Mouse (Mus musculus) neutrophil, adult 5-6 weeks (primary cell): Measurements from ENCODE around the gene Traf5. TPM values are rescaled to one million over a fixed set of nuclear protein-coding genes. Genes with fewer than 3 reads are reported as not detected.

Experiments used
- ATAC-seq: fragments of 151-379, 151-347 bp; 2 replicates; pipeline ENCODE4 v1.8.0; 2017; ENCODE audit warnings: mild to moderate bottlenecking, moderate TSS enrichment; ENCODE audit not compliant: insufficient number of reproducible peaks, poor library complexity, low FRiP score, severe bottlenecking; ENCODE audit errors: extremely low read depth
- total RNA-seq: library from RNA; stranded (forward); fragments of 200-1000 nt; gene quantifications from 2 replicates; pipeline ENCODE4 v1.2.3, GENCODE M21; 2017

Traf5 gene
- total RNA-seq, 1 experiment from 2014 or later: 120 TPM

GRCm38 (mm10) chr1:192094451-192095170 is 2.3 kb upstream of the Traf5 start:
- peak; percentile 29; the same call in 1 of the 2 replicates for ATAC-seq

DNA sequence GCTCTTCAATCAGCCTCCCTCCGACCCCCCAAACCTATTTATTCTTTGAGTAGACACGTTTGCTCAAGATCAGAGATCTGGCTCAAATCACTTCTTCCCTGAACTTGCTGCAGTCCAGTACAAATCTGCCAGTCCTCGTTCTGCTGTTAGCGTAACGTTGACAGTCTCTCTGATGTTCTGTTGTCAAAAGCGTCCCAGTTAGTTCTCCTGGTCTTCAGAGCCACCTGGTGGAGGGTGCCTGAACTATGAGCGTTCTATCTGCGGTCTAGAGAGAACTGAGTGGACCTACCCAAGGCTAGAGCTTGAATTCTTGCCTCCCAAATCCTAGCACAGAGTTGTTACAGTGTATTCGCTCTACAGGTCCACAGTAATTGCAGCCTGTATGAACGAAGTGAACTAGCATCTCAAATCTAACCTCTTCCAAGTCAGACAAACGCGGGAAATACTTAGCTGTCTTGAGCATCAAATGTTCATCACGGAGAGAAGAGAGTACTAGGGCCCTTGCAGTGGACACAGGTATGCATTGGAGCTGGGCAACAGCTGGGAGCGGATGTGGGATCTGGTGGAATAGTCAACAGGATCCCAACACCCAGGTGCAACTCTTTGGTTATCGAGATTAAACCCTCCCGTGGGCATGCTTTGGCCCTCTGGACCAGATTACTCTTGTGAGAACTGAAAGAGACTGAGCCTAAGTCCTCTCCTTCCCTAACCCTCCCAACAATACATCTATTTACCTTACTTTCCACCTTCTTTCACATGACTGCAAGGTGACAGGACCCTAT is 711 bp upstream of the Traf5 start:
- ATAC-seq: peak; percentile 76

GRCm38 (mm10) chr1:192090689-192091567 is 1.4 kb downstream of the Traf5 start:
- no peak for ATAC-seq

GRCm38 (mm10) chr1:192090281-192090680 is 2.1 kb downstream of the Traf5 start:
- no peak for ATAC-seq

GRCm38 (mm10) chr1:192089208-192090166 is 2.9 kb downstream of the Traf5 start:
- peak; percentile 14 for ATAC-seq

- no peak for ATAC-seq
Measured at GRCm38 (mm10) chr1:192088011-192088410, 4.3 kb downstream of the Traf5 start.

GRCm38 (mm10) chr1:192087098-192087497 is 5.3 kb downstream of the Traf5 start:
- no peak for ATAC-seq

DNA sequence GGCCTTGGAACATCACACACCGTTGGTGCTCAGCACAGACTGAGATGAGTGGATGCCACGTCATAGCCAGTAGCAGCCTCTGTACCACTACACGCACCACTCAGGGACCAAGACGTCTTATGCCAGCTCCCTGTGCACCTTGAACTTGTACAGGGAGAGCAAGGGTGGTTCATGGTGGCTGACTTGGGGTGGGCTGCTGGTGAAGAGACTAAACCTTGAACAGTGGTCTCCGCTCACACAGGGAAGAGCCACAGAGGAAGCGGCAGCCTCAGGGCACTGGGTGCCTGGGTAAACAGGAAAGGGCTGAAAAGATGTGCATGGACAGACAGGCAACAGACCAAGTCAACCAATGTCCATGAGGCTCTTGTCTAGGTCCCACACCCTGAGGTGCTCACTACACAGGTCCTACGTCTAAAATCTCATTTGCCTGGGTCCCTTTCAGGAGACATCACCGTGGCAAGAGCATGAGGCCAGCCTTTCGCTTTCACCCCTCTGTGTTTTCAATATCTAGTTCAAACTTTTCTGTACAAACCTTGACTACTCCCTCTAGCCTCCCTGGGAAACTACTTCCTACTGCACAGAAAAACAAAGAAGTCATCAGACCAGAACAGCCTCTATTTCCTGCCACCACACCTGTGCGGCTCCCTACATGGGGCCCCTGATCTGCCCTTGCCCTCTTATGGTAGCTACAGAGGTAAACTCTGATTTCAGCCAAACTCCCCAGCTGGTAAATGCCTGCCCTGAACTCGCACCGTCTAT is 5.9 kb downstream of the Traf5 start:
- ATAC-seq: peak; percentile 48

DNA sequence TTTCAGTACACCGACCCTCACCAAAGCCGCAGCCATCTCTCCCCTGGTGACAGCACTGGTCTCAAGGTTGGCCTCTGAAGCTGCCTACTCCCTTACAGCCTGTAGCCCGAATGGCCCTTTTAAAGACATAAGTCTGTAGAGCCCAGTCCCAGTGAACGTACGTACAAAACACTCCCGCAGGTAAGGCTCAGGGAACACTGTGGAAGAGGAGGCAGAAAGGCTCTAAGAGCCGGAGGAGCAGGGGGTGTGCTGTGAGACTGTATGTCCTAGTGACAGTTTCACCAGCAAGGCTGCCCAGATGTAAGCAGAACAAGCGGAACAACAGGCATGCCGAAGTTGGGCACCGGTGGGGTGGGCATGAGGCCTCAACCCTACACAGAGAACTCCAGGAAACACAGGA is 7.1 kb downstream of the Traf5 start:
- ATAC-seq: no peak

DNA sequence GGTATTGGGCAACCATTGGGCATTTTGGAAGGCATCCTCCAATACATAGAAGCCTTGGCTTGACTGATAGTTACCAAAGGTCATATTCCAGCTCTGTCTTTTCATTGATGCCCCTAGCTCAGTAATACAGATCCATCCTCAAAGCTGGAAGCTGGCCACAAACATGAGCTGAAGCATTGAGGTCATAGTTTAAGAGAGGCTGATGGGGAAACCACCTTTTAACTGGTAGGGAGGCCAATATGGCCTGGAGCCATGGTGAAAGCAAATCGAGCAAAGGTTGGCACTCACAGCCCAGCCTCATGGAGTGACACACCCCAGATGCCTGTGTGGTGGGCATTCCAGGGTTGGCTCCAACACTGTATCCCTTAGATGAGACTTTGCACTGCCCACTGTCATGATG is 9.7 kb downstream of the Traf5 start:
- ATAC-seq: no peak

DNA sequence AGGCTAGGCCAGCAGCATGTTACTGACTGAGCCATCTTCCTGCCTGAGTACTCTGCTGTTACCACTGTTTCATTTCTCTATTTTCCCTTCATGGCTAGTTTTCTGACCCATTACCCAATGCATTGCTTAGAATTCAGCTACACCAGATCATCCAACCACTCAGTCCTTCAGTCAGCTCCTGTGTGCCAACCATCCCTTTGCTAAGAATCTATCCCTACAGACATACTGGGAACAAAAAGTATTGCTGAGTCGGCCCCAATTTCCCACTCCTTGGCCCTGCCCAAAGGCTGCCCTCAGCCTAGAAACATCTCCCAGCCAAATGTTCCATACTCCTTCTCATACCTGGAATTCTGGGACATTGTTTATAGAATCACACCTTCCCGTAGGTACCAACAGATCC is 11.2 kb downstream of the Traf5 start:
- ATAC-seq: no peak

DNA sequence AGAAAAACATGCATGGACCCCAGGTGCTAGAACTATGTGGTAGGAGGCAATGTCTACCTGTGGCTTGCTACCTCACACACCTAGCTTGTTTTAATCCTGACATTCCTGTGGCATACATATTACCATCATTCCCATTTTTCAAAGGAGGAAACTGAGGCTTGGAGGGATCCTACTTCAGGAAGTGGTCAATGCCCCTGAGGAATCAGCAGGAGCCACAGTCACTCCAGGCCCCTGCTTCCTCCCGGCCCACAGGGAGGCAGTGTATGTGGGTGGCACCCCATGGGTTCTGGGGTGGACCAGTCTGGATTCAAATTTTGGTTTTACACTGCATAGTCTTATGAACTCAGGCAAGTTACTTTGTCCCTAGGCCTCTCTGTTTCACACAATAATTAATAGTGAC is 13.2 kb downstream of the Traf5 start:
- no peak for ATAC-seq

- peak; percentile 84 for ATAC-seq
Measured at GRCm38 (mm10) chr1:192078406-192078805, 14.0 kb downstream of the Traf5 start.

DNA sequence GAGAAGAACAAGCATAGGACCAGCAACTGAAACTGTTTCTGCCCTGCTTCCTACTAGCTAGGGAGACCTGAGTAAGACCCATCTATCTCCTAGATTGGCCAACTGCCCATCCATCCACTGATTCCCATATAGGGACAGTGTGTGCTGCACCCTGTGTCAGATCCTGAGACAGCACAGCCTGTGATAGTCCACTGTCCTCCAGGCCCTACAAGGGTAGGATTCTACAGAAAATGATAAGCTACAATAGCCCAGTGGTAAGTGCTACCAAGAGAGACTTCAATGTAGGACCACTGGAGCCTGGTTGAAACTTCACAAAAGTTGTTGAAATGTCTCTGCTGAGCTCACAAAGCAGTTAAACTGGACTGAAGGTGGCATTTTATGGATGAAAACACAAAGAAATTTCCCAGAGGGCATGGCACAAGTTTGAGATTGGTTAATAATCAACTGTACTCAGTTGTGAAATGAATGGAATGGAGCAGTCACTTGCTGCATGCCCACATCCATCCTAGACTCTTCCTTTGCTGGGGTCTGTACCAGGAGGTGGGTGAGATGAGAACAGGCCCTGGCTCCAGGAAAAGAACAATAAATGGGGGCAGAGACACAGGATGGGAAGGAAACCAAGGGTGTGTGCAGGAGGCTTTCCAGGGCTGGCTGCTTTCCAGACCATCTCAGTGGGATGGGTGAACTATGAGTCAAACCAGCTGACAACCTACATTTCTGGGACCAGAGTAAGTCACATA is 15.4 kb downstream of the Traf5 start:
- no peak for ATAC-seq

GRCm38 (mm10) chr1:192076101-192076500 is 16.3 kb downstream of the Traf5 start:
- no peak for ATAC-seq

- ATAC-seq: no peak
Measured at GRCm38 (mm10) chr1:192074824-192075223, 17.5 kb downstream of the Traf5 start.

GRCm38 (mm10) chr1:192072426-192072825 is 19.9 kb downstream of the Traf5 start:
- ATAC-seq: no peak
